In genomic region chrX:36743503-36744101, GRCm38 (mm10) we compare ENCODE assay signal across 8 mouse cellular contexts. TPM values are rescaled to one million over a fixed set of nuclear protein-coding genes. Genes with fewer than 3 reads are reported as not detected.
DNase-seq lines count a peak whose midpoint lies in the region; ATAC-seq lines count a peak whose summit lies in the region.

TSS of gene Slc25a43 (plus strand) at chrX:36743659.

- H3K4me1 ChIP-seq in embryonic facial prominence, embryonic 14.5 days (ENCODE audit: control insufficient read depth, insufficient read depth, low read length): no peaks in the 10 kb centered on the region
- peaks cover 7% of the 10 kb centered on the region; the same call in 1 of the 2 replicates for H3K4me1 ChIP-seq in hindbrain, embryonic 10.5 days (replicated peaks)
- H3K4me1 ChIP-seq in limb, embryonic 13.5 days: no peaks in the 10 kb centered on the region
- H3K4me1 ChIP-seq in midbrain, embryonic 13.5 days (replicated peaks): peaks cover 10% of the 10 kb centered on the region; the same call in 1 of the 2 replicates

- H3K27me3 ChIP-seq in embryonic facial prominence, embryonic 14.5 days (replicated peaks; ENCODE audit: control insufficient read depth, insufficient read depth, low read length): no peaks in the 10 kb centered on the region
- no peaks in the 10 kb centered on the region; the same call in 1 of the 2 replicates for H3K27me3 ChIP-seq in hindbrain, embryonic 10.5 days (ENCODE audit: insufficient read depth, poor library complexity, severe bottlenecking)
- H3K27me3 ChIP-seq in limb, embryonic 13.5 days: no peaks in the 10 kb centered on the region
- H3K27me3 ChIP-seq in midbrain, embryonic 13.5 days: no peaks in the 10 kb centered on the region

- H3K9me3 ChIP-seq in embryonic facial prominence, embryonic 14.5 days (ENCODE audit: control insufficient read depth, low read length): no peaks in the 10 kb centered on the region
- H3K9me3 ChIP-seq in hindbrain, embryonic 10.5 days: no peaks in the 10 kb centered on the region
- no peaks in the 10 kb centered on the region for H3K9me3 ChIP-seq in limb, embryonic 13.5 days
- no peaks in the 10 kb centered on the region for H3K9me3 ChIP-seq in midbrain, embryonic 13.5 days

- peak within 1 kb of the TSS; percentile 69 for H3K4me2 ChIP-seq in embryonic facial prominence, embryonic 14.5 days (ENCODE audit: low read depth, low read length)
- H3K4me2 ChIP-seq in limb, embryonic 13.5 days (replicated peaks): peak within 1 kb of the TSS; percentile 76
- H3K4me2 ChIP-seq in midbrain, embryonic 13.5 days (replicated peaks): peak within 1 kb of the TSS; percentile 66

- no peaks in the 10 kb centered on the region for H3K36me3 ChIP-seq in embryonic facial prominence, embryonic 14.5 days (ENCODE audit: control insufficient read depth, insufficient read depth, low read length)
- H3K36me3 ChIP-seq in hindbrain, embryonic 10.5 days: no peaks in the 10 kb centered on the region
- no peaks in the 10 kb centered on the region for H3K36me3 ChIP-seq in limb, embryonic 13.5 days
- no peaks in the 10 kb centered on the region for H3K36me3 ChIP-seq in midbrain, embryonic 13.5 days

- DNase-seq in urinary bladder, adult 2 months (ENCODE audit: low spot score): peak; percentile 29
- no peak for DNase-seq in urinary bladder, postnatal 36 days (ENCODE audit: low spot score in 2 of 2)
- no peak for DNase-seq in embryonic facial prominence, embryonic 14.5 days (ENCODE audit: low spot score)
- peak; percentile 38 for DNase-seq in hindbrain, embryonic 10.5 days (ENCODE audit: low spot score)
- DNase-seq in thymus, postnatal 36 days: peak; percentile 7 to 27

- peak within 1 kb of the TSS; percentile 70 for H3K9ac ChIP-seq in embryonic facial prominence, embryonic 14.5 days (ENCODE audit: low read depth, low read length)
- H3K9ac ChIP-seq in limb, embryonic 13.5 days: peak within 1 kb of the TSS; percentile 70
- H3K9ac ChIP-seq in midbrain, embryonic 13.5 days (replicated peaks): peak within 1 kb of the TSS; percentile 64

- 17% methylated on average over 9 of the region's 36 CpGs for WGBS in embryonic facial prominence, embryonic 14.5 days
- 17% methylated on average over 36 of the region's 36 CpGs for whole genome bisulfite sequencing in hindbrain, embryonic 10.5 days
- 13% methylated on average over 36 of the region's 36 CpGs for WGBS in limb, embryonic 13.5 days
- 30% methylated on average over 35 of the region's 36 CpGs for WGBS in midbrain, embryonic 13.5 days

- H3K4me3 ChIP-seq in embryonic facial prominence, embryonic 14.5 days (ENCODE audit: low read depth, low read length): peak within 1 kb of the TSS; percentile 39
- peak within 1 kb of the TSS; percentile 54 for H3K4me3 ChIP-seq in hindbrain, embryonic 10.5 days
- H3K4me3 ChIP-seq in limb, embryonic 13.5 days: peak within 1 kb of the TSS; percentile 45
- H3K4me3 ChIP-seq in midbrain, embryonic 13.5 days (replicated peaks): peak within 1 kb of the TSS; percentile 41

- ATAC-seq in embryonic facial prominence, embryonic 14.5 days (ENCODE audit: low read depth): peak; percentile 33; the same call in 1 of the 2 replicates
- no peak for ATAC-seq in limb, embryonic 13.5 days (ENCODE audit: low FRiP score, low read depth)
- ATAC-seq in midbrain, embryonic 13.5 days: peak; percentile 60
- ATAC-seq in monocyte, adult 5-6 weeks (replicated peaks; ENCODE audit: insufficient number of reproducible peaks, low FRiP score, low TSS enrichment, poor library complexity, severe bottlenecking): no peak

- no peak within 1 kb of the TSS for H3K27ac ChIP-seq in embryonic facial prominence, embryonic 14.5 days (replicated peaks; ENCODE audit: low read depth, low read length)
- peak within 1 kb of the TSS; percentile 81 for H3K27ac ChIP-seq in hindbrain, embryonic 10.5 days
- H3K27ac ChIP-seq in limb, embryonic 13.5 days: no peak within 1 kb of the TSS
- no peak within 1 kb of the TSS for H3K27ac ChIP-seq in midbrain, embryonic 13.5 days

RNA-seq across cellular contexts. Expression of gene Slc25a43, which starts in this region (rescaled TPM):
- polyA plus RNA-seq in urinary bladder, adult 2 months (2012; rRNA removed): 3.6 and 4.1 TPM in 2 replicates
- 1.5 and 1.9 TPM in 2 replicates for polyA plus RNA-seq in embryonic facial prominence, embryonic 14.5 days (2014; fragmentation: Nextera tagmentation; extraction: Ambion mirVana)
- polyA plus RNA-seq in hindbrain, embryonic 10.5 days (2016; fragmentation: Nextera tagmentation; extraction: Ambion mirVana): 0.96 and 1.4 TPM in 2 replicates
- 1.7 TPM in 2 replicates for polyA plus RNA-seq in limb, embryonic 13.5 days (2015; fragmentation: Nextera tagmentation; extraction: Ambion mirVana)
- polyA plus RNA-seq in midbrain, embryonic 13.5 days (2015; fragmentation: Nextera tagmentation; extraction: Ambion mirVana): 0.63 and 0.78 TPM in 2 replicates
- total RNA-seq in monocyte, adult 5-6 weeks (2017): 3.4 TPM in 1 of 3 replicates, not detected in the others

Comparison
In these comparisons a context has a peak if more than half of its experiments do, and no peak if none do; other contexts are left out.
1. DNase-seq: peak in urinary bladder, adult 2 months (single experiment), hindbrain, embryonic 10.5 days (single experiment) and thymus, postnatal 36 days (2 of 2); none in urinary bladder, postnatal 36 days (0 of 2) and embryonic facial prominence, embryonic 14.5 days (single experiment).
2. Peak in ATAC-seq, H3K4me3 ChIP-seq, H3K9ac ChIP-seq and H3K4me2 ChIP-seq in midbrain, embryonic 13.5 days; RNA of the gene not detected or under 1 TPM.
3. Peak in every context shown above with its lines, with median percentiles within 50 percentile points of each other: H3K4me2 ChIP-seq, H3K4me3 ChIP-seq and H3K9ac ChIP-seq.